Mouse (Mus musculus): ENCODE data around the gene Atf7ip. TPM values are rescaled to one million over a fixed set of nuclear protein-coding genes. Genes with fewer than 3 reads are reported as not detected.

Atf7ip gene
- polyA plus RNA-seq, 1 experiment: 110 TPM

DNA sequence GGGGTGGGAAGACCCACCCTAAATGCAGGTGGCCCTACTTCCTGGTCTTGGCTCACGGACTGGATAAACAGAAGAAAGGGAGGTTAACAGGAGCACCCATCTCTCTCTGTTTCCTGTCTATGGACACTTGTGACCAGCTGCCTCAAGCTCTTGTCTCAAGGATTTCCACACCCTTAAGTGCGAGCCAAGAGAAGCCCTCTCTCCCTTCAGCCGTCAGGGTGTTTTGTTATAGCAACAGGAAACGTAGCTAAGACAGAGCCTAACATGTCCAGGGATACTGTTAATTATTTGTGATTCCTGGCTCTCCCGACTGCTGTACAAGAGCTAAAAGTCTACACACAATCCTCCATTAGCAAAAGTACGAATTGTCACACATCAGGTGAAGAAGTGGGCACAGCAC is 127.8 kb downstream of the Atf7ip start:
- Histone ChIP-seq H3K9me3 (replicated peaks; ENCODE audit: control insufficient read depth, insufficient read depth, low read length, poor library complexity, severe bottlenecking) (peaks cover 5% of the 10 kb centered on the region; the same call in 1 of the 2 replicates), H3K27ac (ENCODE audit: insufficient read depth, low read length) (no peak overlapping the region), H3K36me3 (ENCODE audit: control insufficient read depth, insufficient read depth, low read length, poor library complexity, severe bottlenecking) (no peaks in the 10 kb centered on the region), H3K27me3 (ENCODE audit: control insufficient read depth, insufficient read depth, low read length, poor library complexity, severe bottlenecking) (no peaks in the 10 kb centered on the region), H3K9ac (ENCODE audit: low read depth, poor library complexity, severe bottlenecking) (no peak overlapping the region), H3K4me3 (ENCODE audit: low read depth, low read length) (no peak overlapping the region), H3K4me1 (ENCODE audit: control insufficient read depth, insufficient read depth, low read length) (no peaks in the 10 kb centered on the region)
- TF ChIP-seq POLR2A (IDR thresholded peaks at IDR 0.05; ENCODE audit: insufficient read depth, low read length): no peak
- TF ChIP-seq EP300 (IDR thresholded peaks at IDR 0.05; ENCODE audit: insufficient read depth, low read depth, low read length): no peak
- TF ChIP-seq CTCF (IDR thresholded peaks at IDR 0.05; ENCODE audit: low read depth, low read length): no peak

DNA sequence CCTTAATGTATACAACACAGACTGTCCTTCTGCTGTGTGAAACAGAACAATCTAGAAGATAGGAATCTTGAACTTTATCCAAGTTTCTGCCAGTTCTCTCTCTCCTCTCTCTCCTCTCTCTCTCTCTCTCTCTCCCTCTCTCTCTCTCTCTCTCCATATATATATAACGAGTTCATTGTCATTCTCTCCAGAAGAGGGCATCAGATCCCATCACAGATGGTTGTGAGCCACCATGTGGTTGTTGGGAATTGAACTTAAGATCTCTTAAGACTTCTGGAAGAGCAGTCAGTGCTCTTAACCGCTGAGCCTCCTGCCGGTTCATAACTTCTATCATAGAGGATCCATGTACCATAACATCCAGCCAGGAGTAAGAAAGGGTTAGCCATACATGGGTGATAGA is 129.0 kb downstream of the Atf7ip start:
- Histone ChIP-seq H3K27me3 (ENCODE audit: control insufficient read depth, insufficient read depth, low read length, poor library complexity, severe bottlenecking) (no peaks in the 10 kb centered on the region), H3K4me3 (ENCODE audit: low read depth, low read length) (no peak overlapping the region), H3K36me3 (ENCODE audit: control insufficient read depth, insufficient read depth, low read length, poor library complexity, severe bottlenecking) (no peaks in the 10 kb centered on the region), H3K27ac (ENCODE audit: insufficient read depth, low read length) (no peak overlapping the region), H3K9ac (ENCODE audit: low read depth, poor library complexity, severe bottlenecking) (no peak overlapping the region), H3K9me3 (replicated peaks; ENCODE audit: control insufficient read depth, insufficient read depth, low read length, poor library complexity, severe bottlenecking) (peaks cover 5% of the 10 kb centered on the region; the same call in 1 of the 2 replicates), H3K4me1 (ENCODE audit: control insufficient read depth, insufficient read depth, low read length) (no peaks in the 10 kb centered on the region)
- TF ChIP-seq POLR2A (IDR thresholded peaks at IDR 0.05; ENCODE audit: insufficient read depth, low read length) (no peak), EP300 (IDR thresholded peaks at IDR 0.05; ENCODE audit: insufficient read depth, low read depth, low read length) (no peak), CTCF (IDR thresholded peaks at IDR 0.05; ENCODE audit: low read depth, low read length) (no peak)

DNA sequence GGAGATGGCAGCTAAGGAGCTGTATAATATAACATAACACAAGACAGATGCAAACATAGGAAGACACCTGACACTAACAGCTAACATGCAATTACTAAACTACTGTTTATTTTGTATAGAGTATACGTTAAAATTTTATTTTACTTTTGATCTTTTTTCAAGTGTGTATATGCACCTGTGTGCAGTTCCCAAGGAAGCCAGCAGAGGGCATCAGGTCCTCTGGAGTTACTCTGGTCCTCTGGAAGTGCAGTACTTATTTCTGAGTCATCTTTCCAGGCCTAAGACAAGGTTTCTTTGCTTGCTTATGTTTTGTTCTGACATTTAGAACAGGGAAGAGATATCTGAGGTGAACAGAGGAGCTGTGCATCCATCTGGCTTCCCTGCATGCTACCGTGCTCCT is 138.2 kb downstream of the Atf7ip start:
- Histone ChIP-seq H3K9me3 (replicated peaks; ENCODE audit: control insufficient read depth, insufficient read depth, low read length, poor library complexity, severe bottlenecking) (no peaks in the 10 kb centered on the region; the same call in 1 of the 2 replicates), H3K27me3 (ENCODE audit: control insufficient read depth, insufficient read depth, low read length, poor library complexity, severe bottlenecking) (no peaks in the 10 kb centered on the region), H3K4me3 (ENCODE audit: low read depth, low read length) (no peak overlapping the region), H3K36me3 (ENCODE audit: control insufficient read depth, insufficient read depth, low read length, poor library complexity, severe bottlenecking) (no peaks in the 10 kb centered on the region), H3K9ac (ENCODE audit: low read depth, poor library complexity, severe bottlenecking) (no peak overlapping the region), H3K4me1 (ENCODE audit: control insufficient read depth, insufficient read depth, low read length) (no peaks in the 10 kb centered on the region), H3K27ac (ENCODE audit: insufficient read depth, low read length) (no peak overlapping the region)
- TF ChIP-seq CTCF (IDR thresholded peaks at IDR 0.05; ENCODE audit: low read depth, low read length) (peak; percentile 20), POLR2A (IDR thresholded peaks at IDR 0.05; ENCODE audit: insufficient read depth, low read length) (no peak), EP300 (IDR thresholded peaks at IDR 0.05; ENCODE audit: insufficient read depth, low read depth, low read length) (no peak)

DNA sequence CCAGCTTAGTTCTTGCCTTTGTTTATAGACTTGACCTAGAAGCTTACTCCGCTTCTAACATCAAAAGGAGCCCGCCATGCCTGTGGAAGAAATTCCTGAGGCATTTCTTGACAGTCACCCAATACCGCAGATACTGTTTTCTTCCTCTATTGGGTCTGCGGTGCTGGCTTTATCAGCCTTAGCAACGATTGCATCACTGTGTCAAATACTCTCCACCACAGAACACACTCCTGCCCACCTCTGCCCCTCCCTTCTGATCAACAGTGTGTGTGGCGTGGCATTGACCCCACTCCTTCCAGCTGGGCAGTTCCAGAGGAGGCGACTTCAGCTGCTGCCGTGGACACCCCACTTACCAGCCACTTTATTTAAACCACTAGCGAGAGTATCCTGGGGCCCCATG is 139.8 kb downstream of the Atf7ip start:
- no peak for TF ChIP-seq EP300 (IDR thresholded peaks at IDR 0.05; ENCODE audit: insufficient read depth, low read depth, low read length)
- TF ChIP-seq POLR2A (IDR thresholded peaks at IDR 0.05; ENCODE audit: insufficient read depth, low read length): no peak
- TF ChIP-seq CTCF (IDR thresholded peaks at IDR 0.05; ENCODE audit: low read depth, low read length): no peak
- Histone ChIP-seq H3K9ac (ENCODE audit: low read depth, poor library complexity, severe bottlenecking) (no peak overlapping the region), H3K4me1 (ENCODE audit: control insufficient read depth, insufficient read depth, low read length) (no peaks in the 10 kb centered on the region), H3K4me3 (ENCODE audit: low read depth, low read length) (no peak overlapping the region), H3K9me3 (replicated peaks; ENCODE audit: control insufficient read depth, insufficient read depth, low read length, poor library complexity, severe bottlenecking) (no peaks in the 10 kb centered on the region; the same call in 1 of the 2 replicates), H3K36me3 (ENCODE audit: control insufficient read depth, insufficient read depth, low read length, poor library complexity, severe bottlenecking) (no peaks in the 10 kb centered on the region), H3K27ac (ENCODE audit: insufficient read depth, low read length) (no peak overlapping the region), H3K27me3 (ENCODE audit: control insufficient read depth, insufficient read depth, low read length, poor library complexity, severe bottlenecking) (no peaks in the 10 kb centered on the region)

DNA sequence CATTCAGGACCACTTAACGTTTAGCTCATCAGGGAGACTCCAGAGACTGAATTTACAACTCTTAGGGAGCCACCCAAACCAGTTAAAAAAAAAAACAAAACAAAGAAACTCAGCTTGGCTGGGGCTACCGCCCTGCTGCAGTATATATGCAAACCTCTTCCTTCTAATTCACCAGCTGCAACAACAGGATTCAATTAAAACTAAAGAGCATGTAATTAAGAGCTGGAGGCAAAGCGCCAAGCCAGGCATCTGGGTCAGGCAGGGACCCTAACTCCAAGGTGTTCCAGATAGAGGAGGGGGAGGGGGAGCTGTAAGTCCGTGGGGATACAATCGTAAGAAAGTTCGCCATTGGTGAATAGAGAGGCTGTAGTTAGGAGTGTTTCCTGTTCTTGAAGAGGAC is 140.2 kb downstream of the Atf7ip start:
- Histone ChIP-seq H3K9ac (ENCODE audit: low read depth, poor library complexity, severe bottlenecking) (no peak overlapping the region), H3K4me3 (ENCODE audit: low read depth, low read length) (no peak overlapping the region), H3K27ac (ENCODE audit: insufficient read depth, low read length) (no peak overlapping the region), H3K36me3 (ENCODE audit: control insufficient read depth, insufficient read depth, low read length, poor library complexity, severe bottlenecking) (no peaks in the 10 kb centered on the region), H3K9me3 (replicated peaks; ENCODE audit: control insufficient read depth, insufficient read depth, low read length, poor library complexity, severe bottlenecking) (no peaks in the 10 kb centered on the region; the same call in 1 of the 2 replicates), H3K27me3 (ENCODE audit: control insufficient read depth, insufficient read depth, low read length, poor library complexity, severe bottlenecking) (no peaks in the 10 kb centered on the region), H3K4me1 (ENCODE audit: control insufficient read depth, insufficient read depth, low read length) (no peaks in the 10 kb centered on the region)
- TF ChIP-seq POLR2A (IDR thresholded peaks at IDR 0.05; ENCODE audit: insufficient read depth, low read length) (no peak), CTCF (IDR thresholded peaks at IDR 0.05; ENCODE audit: low read depth, low read length) (no peak), EP300 (IDR thresholded peaks at IDR 0.05; ENCODE audit: insufficient read depth, low read depth, low read length) (no peak)

DNA sequence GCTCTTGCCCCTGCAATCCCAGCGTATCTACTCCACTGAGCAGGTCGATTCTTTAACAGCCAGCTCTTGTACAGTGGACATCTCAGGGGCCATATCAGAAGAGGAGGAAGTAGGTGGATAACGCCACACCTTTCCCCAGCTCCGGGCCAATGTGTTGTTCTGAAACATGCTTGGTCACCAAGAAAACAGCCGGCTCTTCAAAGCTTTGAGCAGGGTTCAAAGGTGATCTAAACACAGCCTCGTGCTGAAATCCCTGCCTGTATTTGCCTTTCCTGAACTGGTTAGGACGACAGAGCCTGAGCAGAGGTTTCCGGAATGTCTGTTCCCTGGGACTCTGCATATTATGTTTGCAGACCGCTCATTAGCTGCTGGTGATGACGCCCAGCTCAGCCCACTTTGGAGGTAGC is 141.5 kb downstream of the Atf7ip start:
- H3K4me1 ChIP-seq (ENCODE audit: control insufficient read depth, insufficient read depth, low read length): no peaks in the 10 kb centered on the region
- no peak overlapping the region for H3K9ac ChIP-seq (ENCODE audit: low read depth, poor library complexity, severe bottlenecking)
- TF ChIP-seq POLR2A (IDR thresholded peaks at IDR 0.05; ENCODE audit: insufficient read depth, low read length) (no peak), EP300 (IDR thresholded peaks at IDR 0.05; ENCODE audit: insufficient read depth, low read depth, low read length) (no peak), CTCF (IDR thresholded peaks at IDR 0.05; ENCODE audit: low read depth, low read length) (no peak)
- no peak overlapping the region for H3K4me3 ChIP-seq (ENCODE audit: low read depth, low read length)
- no peaks in the 10 kb centered on the region for H3K36me3 ChIP-seq (ENCODE audit: control insufficient read depth, insufficient read depth, low read length, poor library complexity, severe bottlenecking)
- H3K27me3 ChIP-seq (ENCODE audit: control insufficient read depth, insufficient read depth, low read length, poor library complexity, severe bottlenecking): no peaks in the 10 kb centered on the region
- no peak overlapping the region for H3K27ac ChIP-seq (ENCODE audit: insufficient read depth, low read length)
- H3K9me3 ChIP-seq (replicated peaks; ENCODE audit: control insufficient read depth, insufficient read depth, low read length, poor library complexity, severe bottlenecking): no peaks in the 10 kb centered on the region; the same call in 1 of the 2 replicates
